Mouse (Mus musculus) mammary gland, adult 2 months (tissue): ENCODE results near the gene Fam107a. TPM values are rescaled to one million over a fixed set of nuclear protein-coding genes. Genes with fewer than 3 reads are reported as not detected.

Experiments
- polyA plus RNA-seq: library from polyadenylated mRNA; depleted of rRNA; stranded (reverse); fragments of >200 nt; gene quantifications from 2 replicates; pipeline ENCODE4 v1.2.3, GENCODE M21; 2012; ENCODE audit warnings: low replicate concordance; rRNA removed

Fam107a gene
- 0.61 and 1.7 TPM in 2 replicates for polyA plus RNA-seq

GRCm38 (mm10) chr14:8317194-8318097 lies at the start of gene Fam107a:
Gene Fam107a, minus strand, starts transcription at chr14:8318023.

GRCm38 (mm10) chr14:8259166-8259565 lies 58.7 kb downstream of the Fam107a start, which contains the start of gene Acox2:
Gene Acox2, minus strand, starts transcription at chr14:8259353.

Other genes starting within 250 kb of the Fam107a start
- 5.7 and 11.8 TPM in 2 replicates for gene Rpp14, start 237.7 kb downstream of the Fam107a start, polyA plus RNA-seq
- gene Pxk, start 219.8 kb downstream of the Fam107a start, polyA plus RNA-seq: 43.2 and 43.9 TPM in 2 replicates
- 107 and 230 TPM in 2 replicates for gene Pdhb, start 145.0 kb downstream of the Fam107a start, polyA plus RNA-seq
- gene Kctd6, start 103.9 kb downstream of the Fam107a start, polyA plus RNA-seq: 8.2 and 14.1 TPM in 2 replicates
- gene Acox2, start 58.7 kb downstream of the Fam107a start, polyA plus RNA-seq: 3.3 and 3.7 TPM in 2 replicates
- gene Oit1, start 60.7 kb upstream of the Fam107a start, polyA plus RNA-seq: 1.9 and 2.4 TPM in 2 replicates